Mouse (Mus musculus): ENCODE data around the gene Gm10198. TPM values are rescaled to one million over a fixed set of nuclear protein-coding genes. Genes with fewer than 3 reads are reported as not detected.

Gm10198 gene
- not detected in 2 replicates for polyA plus RNA-seq (2012; rRNA removed)

DNA sequence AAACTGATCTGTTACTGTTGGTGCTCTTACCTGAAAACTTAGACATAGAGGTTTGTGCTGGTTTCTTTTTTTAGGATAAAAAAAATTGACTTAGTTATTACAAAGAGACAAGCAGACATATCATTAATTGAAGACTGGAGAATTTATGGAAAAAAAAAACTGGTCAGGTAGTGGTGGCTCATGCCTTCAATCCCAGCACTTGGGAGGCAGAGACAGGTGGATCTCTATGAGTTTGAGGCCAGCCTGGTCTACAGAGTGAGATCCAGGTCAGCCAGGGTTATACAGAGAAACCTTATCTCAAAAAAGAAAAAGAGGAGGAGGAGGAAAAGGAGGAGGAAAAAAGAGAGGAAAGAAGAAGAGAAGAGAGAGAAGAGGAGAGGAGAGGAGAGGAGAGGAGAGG lies at the start of gene Gm10198:
Gene Gm10198, plus strand, starts transcription at position 301 of the 400 bp plus-strand sequence.

Other genes starting within 250 kb of the Gm10198 start
- gene Gpbp1, start 102.7 kb upstream of the Gm10198 start, polyA plus RNA-seq (2012; rRNA removed): 17.8 and 17.9 TPM in 2 replicates
- 0.07 TPM in 1 of 2 replicates, not detected in the other for gene Gm49496, start 42.8 kb upstream of the Gm10198 start, polyA plus RNA-seq (2012; rRNA removed)
- gene Mier3, start 88.2 kb downstream of the Gm10198 start, polyA plus RNA-seq (2012; rRNA removed): 6.0 and 7.1 TPM in 2 replicates
- gene Map3k1, start 216.2 kb downstream of the Gm10198 start, polyA plus RNA-seq (2012; rRNA removed): 5.9 and 6.1 TPM in 2 replicates

Data from liver, embryonic 18 days (tissue).